Mouse (Mus musculus): Measurements from ENCODE around the gene Hspa12b. TPM values are rescaled to one million over a fixed set of nuclear protein-coding genes. Genes with fewer than 3 reads are reported as not detected.

Gene Hspa12b
- total RNA-seq, 1 experiment = 1.7 TPM

DNA sequence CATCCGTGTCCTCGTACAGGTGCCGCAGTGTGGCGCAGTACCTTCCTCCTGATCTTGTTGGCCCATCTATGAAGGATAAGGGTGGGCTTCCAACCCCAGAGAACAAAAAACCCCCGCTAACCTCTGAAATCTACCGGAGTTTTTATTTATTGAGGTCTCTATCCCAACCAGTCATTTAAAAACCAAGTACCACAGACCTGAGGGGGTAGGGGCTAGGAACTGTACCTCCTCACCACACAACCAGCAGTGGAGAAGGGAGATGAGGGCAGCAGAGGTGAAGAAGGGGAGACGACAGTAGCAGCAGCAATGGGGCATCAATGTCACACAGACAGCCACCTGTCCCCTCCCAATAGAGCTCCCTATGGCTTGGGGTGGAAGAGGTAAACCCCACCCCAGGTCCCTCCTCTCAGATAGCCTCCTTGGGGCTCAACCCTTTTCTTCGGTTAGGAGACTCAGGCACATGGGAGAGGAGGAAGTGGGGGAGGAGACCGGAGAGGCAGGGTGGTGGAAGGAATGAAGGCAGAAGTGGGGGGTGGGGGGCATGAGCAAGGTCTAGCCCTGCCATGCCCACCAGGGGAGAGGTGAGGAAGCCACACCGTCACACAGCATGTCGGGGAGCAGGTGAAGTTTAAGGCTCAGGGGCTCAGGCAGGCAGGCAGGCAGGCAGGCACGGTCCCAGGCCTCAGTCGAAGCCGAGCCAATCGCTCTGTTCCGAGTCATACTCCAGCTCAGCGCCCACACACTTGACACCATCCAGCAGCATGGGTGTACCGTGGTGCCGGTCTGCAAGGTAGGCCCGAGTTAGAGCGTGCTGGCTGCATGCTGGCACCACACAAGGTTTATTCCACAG lies 19.3 kb downstream of the Hspa12b start:
- Histone ChIP-seq H3K27ac (ENCODE audit: insufficient read depth, low read depth, low read length, poor library complexity, severe bottlenecking) (no peak overlapping the region), H3K4me1 (ENCODE audit: control insufficient read depth in 2 of 2, insufficient read depth in 2 of 2, low read length in 2 of 2, poor library complexity in 1 of 2) (peaks cover 0 to 15% of the 10 kb centered on the region in 2 experiments; a peak in 2 of 4 replicates), H3K4me3 (ENCODE audit: insufficient read depth in 1 of 2, low read depth in 1 of 2, low read length in 2 of 2, poor library complexity in 1 of 2, severe bottlenecking in 1 of 2) (no peak overlapping the region), H3K36me3 (ENCODE audit: control insufficient read depth, insufficient read depth, low read length, poor library complexity, severe bottlenecking) (peaks cover 39% of the 10 kb centered on the region), H3K9me3 (ENCODE audit: control insufficient read depth, insufficient read depth, low read depth, low read length) (no peaks in the 10 kb centered on the region), H3K9ac (ENCODE audit: insufficient read depth, low read depth, low read length, poor library complexity, severe bottlenecking) (no peak overlapping the region)
- TF ChIP-seq HCFC1 (IDR thresholded peaks at IDR 0.05; ENCODE audit: borderline replicate concordance, insufficient read depth, low read length) = no peak
- TF ChIP-seq ZNF384 (IDR thresholded peaks at IDR 0.05; ENCODE audit: low read depth, low read length) = no peak
- TF ChIP-seq ZC3H11A (IDR thresholded peaks at IDR 0.05; ENCODE audit: borderline replicate concordance, low read depth, low read length) = no peak
- TF ChIP-seq CHD2 (IDR thresholded peaks at IDR 0.05; ENCODE audit: low read depth, low read length) = no peak
- no peak for TF ChIP-seq MAFK (IDR thresholded peaks at IDR 0.05; ENCODE audit: insufficient read depth, low read depth, low read length)
- DNase-seq (ENCODE audit: low read depth, low spot score) = no peak
- in situ Hi-C loops (cut with MboI; ENCODE audit: low sequenced_read_pairs in 2 of 2, unreplicated experiment in 2 of 2) = no loop called here

GRCm38 (mm10) chr2:131147043-131147365 lies 19.9 kb downstream of the Hspa12b start:
- no peaks in the 10 kb centered on the region for H3K9me3 ChIP-seq (ENCODE audit: control insufficient read depth, insufficient read depth, low read depth, low read length)
- TF ChIP-seq MAFK (IDR thresholded peaks at IDR 0.05; ENCODE audit: insufficient read depth, low read depth, low read length) (no peak), ZNF384 (IDR thresholded peaks at IDR 0.05; ENCODE audit: low read depth, low read length) (no peak), ZC3H11A (IDR thresholded peaks at IDR 0.05; ENCODE audit: borderline replicate concordance, low read depth, low read length) (no peak), CHD2 (IDR thresholded peaks at IDR 0.05; ENCODE audit: low read depth, low read length) (no peak), HCFC1 (IDR thresholded peaks at IDR 0.05; ENCODE audit: borderline replicate concordance, insufficient read depth, low read length) (no peak)
- H3K9ac ChIP-seq (ENCODE audit: insufficient read depth, low read depth, low read length, poor library complexity, severe bottlenecking) = no peak overlapping the region
- no peak overlapping the region for H3K27ac ChIP-seq (ENCODE audit: insufficient read depth, low read depth, low read length, poor library complexity, severe bottlenecking)
- in situ Hi-C loops (cut with MboI; ENCODE audit: low sequenced_read_pairs in 2 of 2, unreplicated experiment in 2 of 2) = no loop called here
- H3K4me3 ChIP-seq (ENCODE audit: insufficient read depth in 1 of 2, low read depth in 1 of 2, low read length in 2 of 2, poor library complexity in 1 of 2, severe bottlenecking in 1 of 2) = no peak overlapping the region
- H3K4me1 ChIP-seq (ENCODE audit: control insufficient read depth in 2 of 2, insufficient read depth in 2 of 2, low read length in 2 of 2, poor library complexity in 1 of 2) = peaks cover 3 to 19% of the 10 kb centered on the region in 2 experiments
- peaks cover 39% of the 10 kb centered on the region for H3K36me3 ChIP-seq (ENCODE audit: control insufficient read depth, insufficient read depth, low read length, poor library complexity, severe bottlenecking)
- DNase-seq (ENCODE audit: low read depth, low spot score) = no peak

DNA sequence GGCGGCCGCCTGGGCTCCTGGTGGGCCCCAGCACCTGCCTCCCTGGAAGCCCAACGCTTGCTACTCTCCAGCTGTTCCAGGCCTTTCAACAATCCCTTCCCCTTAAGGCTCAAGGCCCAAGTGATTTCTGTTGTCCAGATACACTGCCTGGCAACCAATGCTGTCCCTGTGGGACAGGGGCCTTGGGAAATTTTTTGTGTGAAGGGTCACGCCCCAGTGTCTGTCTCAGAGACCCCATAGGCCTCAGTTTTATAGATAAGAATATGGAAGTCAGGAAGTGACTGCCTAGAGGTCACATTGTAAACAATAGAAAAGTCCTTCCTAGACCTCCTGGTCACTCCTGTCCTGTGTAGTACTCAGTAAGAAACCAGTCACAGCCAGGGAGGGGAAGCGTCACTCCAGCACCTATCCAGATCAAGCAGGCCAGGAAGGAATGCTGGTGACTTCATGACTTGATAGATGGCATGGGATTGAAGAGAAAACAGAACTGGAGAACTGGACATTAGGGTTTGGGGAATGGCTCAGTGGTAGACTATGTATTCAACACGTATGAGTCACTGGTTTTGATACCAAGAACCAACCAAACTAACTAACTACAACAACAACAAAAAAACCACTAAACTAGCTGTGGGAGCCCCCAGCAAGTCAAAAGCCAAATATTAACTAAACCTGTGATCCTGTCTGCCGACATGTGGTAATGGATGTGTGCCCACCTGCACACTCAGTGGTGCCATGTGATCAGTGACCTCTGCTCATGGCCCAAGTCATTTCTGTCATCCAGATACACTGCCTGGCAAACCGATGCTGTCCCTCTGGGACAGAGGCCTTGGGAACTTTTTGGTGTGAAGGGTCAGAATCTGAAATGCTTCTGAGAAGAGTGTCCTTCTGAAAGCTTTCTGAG lies 21.5 kb downstream of the Hspa12b start:
- no peak overlapping the region for H3K4me3 ChIP-seq (ENCODE audit: insufficient read depth in 1 of 2, low read depth in 1 of 2, low read length in 2 of 2, poor library complexity in 1 of 2, severe bottlenecking in 1 of 2)
- in situ Hi-C loops (cut with MboI; ENCODE audit: low sequenced_read_pairs in 2 of 2, unreplicated experiment in 2 of 2) = no loop called here
- TF ChIP-seq HCFC1 (IDR thresholded peaks at IDR 0.05; ENCODE audit: borderline replicate concordance, insufficient read depth, low read length) (no peak), MAFK (IDR thresholded peaks at IDR 0.05; ENCODE audit: insufficient read depth, low read depth, low read length) (no peak), ZNF384 (IDR thresholded peaks at IDR 0.05; ENCODE audit: low read depth, low read length) (no peak), ZC3H11A (IDR thresholded peaks at IDR 0.05; ENCODE audit: borderline replicate concordance, low read depth, low read length) (no peak), CHD2 (IDR thresholded peaks at IDR 0.05; ENCODE audit: low read depth, low read length) (no peak)
- no peak overlapping the region for H3K9ac ChIP-seq (ENCODE audit: insufficient read depth, low read depth, low read length, poor library complexity, severe bottlenecking)
- H3K4me1 ChIP-seq (ENCODE audit: control insufficient read depth in 2 of 2, insufficient read depth in 2 of 2, low read length in 2 of 2, poor library complexity in 1 of 2) = peaks cover 7 to 21% of the 10 kb centered on the region in 2 experiments
- DNase-seq (ENCODE audit: low read depth, low spot score) = no peak
- no peaks in the 10 kb centered on the region for H3K9me3 ChIP-seq (ENCODE audit: control insufficient read depth, insufficient read depth, low read depth, low read length)
- H3K36me3 ChIP-seq (ENCODE audit: control insufficient read depth, insufficient read depth, low read length, poor library complexity, severe bottlenecking) = peaks cover 43% of the 10 kb centered on the region
- H3K27ac ChIP-seq (ENCODE audit: insufficient read depth, low read depth, low read length, poor library complexity, severe bottlenecking) = no peak overlapping the region

- peaks cover 7 to 21% of the 10 kb centered on the region in 2 experiments for H3K4me1 ChIP-seq (ENCODE audit: control insufficient read depth in 2 of 2, insufficient read depth in 2 of 2, low read length in 2 of 2, poor library complexity in 1 of 2)
- H3K27ac ChIP-seq (ENCODE audit: insufficient read depth, low read depth, low read length, poor library complexity, severe bottlenecking) = no peak overlapping the region
- no peak overlapping the region for H3K9ac ChIP-seq (ENCODE audit: insufficient read depth, low read depth, low read length, poor library complexity, severe bottlenecking)
- no peak overlapping the region for H3K4me3 ChIP-seq (ENCODE audit: insufficient read depth in 1 of 2, low read depth in 1 of 2, low read length in 2 of 2, poor library complexity in 1 of 2, severe bottlenecking in 1 of 2)
- in situ Hi-C loops (cut with MboI; ENCODE audit: low sequenced_read_pairs in 2 of 2, unreplicated experiment in 2 of 2) = no loop called here
- DNase-seq (ENCODE audit: low read depth, low spot score) = no peak
- TF ChIP-seq HCFC1 (IDR thresholded peaks at IDR 0.05; ENCODE audit: borderline replicate concordance, insufficient read depth, low read length) (no peak), MAFK (IDR thresholded peaks at IDR 0.05; ENCODE audit: insufficient read depth, low read depth, low read length) (no peak), ZC3H11A (IDR thresholded peaks at IDR 0.05; ENCODE audit: borderline replicate concordance, low read depth, low read length) (no peak), ZNF384 (IDR thresholded peaks at IDR 0.05; ENCODE audit: low read depth, low read length) (no peak), CHD2 (IDR thresholded peaks at IDR 0.05; ENCODE audit: low read depth, low read length) (no peak)
- H3K9me3 ChIP-seq (ENCODE audit: control insufficient read depth, insufficient read depth, low read depth, low read length) = no peaks in the 10 kb centered on the region
- H3K36me3 ChIP-seq (ENCODE audit: control insufficient read depth, insufficient read depth, low read length, poor library complexity, severe bottlenecking) = peaks cover 43% of the 10 kb centered on the region
Observed at GRCm38 (mm10) chr2:131149254-131149578, 22.1 kb downstream of the Hspa12b start.
